Mouse (Mus musculus) retina, adult 2 months (tissue): Measurements from ENCODE around the gene Pde10a.

Experiments
- DNase-seq: peaks from one replicate; pipeline ENCODE4 v3.0.0-alpha.2; 2012; ENCODE audit warnings: low read depth, low spot score

Pde10a gene

GRCm38 (mm10) chr17:8580360-8580759 is 55.2 kb downstream of the Pde10a start:
- DNase-seq = no peak

- no peak for DNase-seq
These were observed 56.4 kb downstream of the Pde10a start for GRCm38 (mm10) chr17:8581579-8581978.

- DNase-seq = peak; percentile 53
These were observed 67.5 kb downstream of the Pde10a start for GRCm38 (mm10) chr17:8592427-8593277.

- DNase-seq = peak; percentile 41
These were observed 72.6 kb downstream of the Pde10a start for GRCm38 (mm10) chr17:8597790-8598189.

- no peak for DNase-seq
These were observed 77.8 kb downstream of the Pde10a start for GRCm38 (mm10) chr17:8602976-8603375.

GRCm38 (mm10) chr17:8605921-8606320 is 80.7 kb downstream of the Pde10a start:
- no peak for DNase-seq

- DNase-seq = no peak
These were observed 81.5 kb downstream of the Pde10a start for GRCm38 (mm10) chr17:8606695-8607094.

GRCm38 (mm10) chr17:8611916-8612315 is 86.7 kb downstream of the Pde10a start:
- no peak for DNase-seq

- peak; percentile 57 for DNase-seq
These were observed 88.8 kb downstream of the Pde10a start for GRCm38 (mm10) chr17:8613882-8614551.

GRCm38 (mm10) chr17:8620346-8620745 is 95.2 kb downstream of the Pde10a start:
- no peak for DNase-seq

- no peak for DNase-seq
These were observed 95.9 kb downstream of the Pde10a start for GRCm38 (mm10) chr17:8621105-8621504.

- no peak for DNase-seq
These were observed 96.7 kb downstream of the Pde10a start for GRCm38 (mm10) chr17:8621906-8622305.

GRCm38 (mm10) chr17:8626421-8626820 is 101.2 kb downstream of the Pde10a start:
- no peak for DNase-seq

- DNase-seq = no peak
These were observed 106.5 kb downstream of the Pde10a start for GRCm38 (mm10) chr17:8631701-8632100.

- DNase-seq = no peak
These were observed 108.4 kb downstream of the Pde10a start for GRCm38 (mm10) chr17:8633596-8633995.

GRCm38 (mm10) chr17:8634476-8634875 is 109.3 kb downstream of the Pde10a start:
- no peak for DNase-seq

- DNase-seq = no peak
These were observed 111.1 kb downstream of the Pde10a start for GRCm38 (mm10) chr17:8636231-8636630.

GRCm38 (mm10) chr17:8636691-8637090 is 111.5 kb downstream of the Pde10a start:
- no peak for DNase-seq

GRCm38 (mm10) chr17:8637181-8637580 is 112.0 kb downstream of the Pde10a start:
- DNase-seq = no peak

GRCm38 (mm10) chr17:8639703-8640380 is 114.7 kb downstream of the Pde10a start:
- no peak for DNase-seq

GRCm38 (mm10) chr17:8640741-8641480 is 115.7 kb downstream of the Pde10a start:
- no peak for DNase-seq

GRCm38 (mm10) chr17:8641491-8641890 is 116.3 kb downstream of the Pde10a start:
- no peak for DNase-seq
